ENCODE assay signal across 23 mouse cellular contexts in the genomic region with DNA sequence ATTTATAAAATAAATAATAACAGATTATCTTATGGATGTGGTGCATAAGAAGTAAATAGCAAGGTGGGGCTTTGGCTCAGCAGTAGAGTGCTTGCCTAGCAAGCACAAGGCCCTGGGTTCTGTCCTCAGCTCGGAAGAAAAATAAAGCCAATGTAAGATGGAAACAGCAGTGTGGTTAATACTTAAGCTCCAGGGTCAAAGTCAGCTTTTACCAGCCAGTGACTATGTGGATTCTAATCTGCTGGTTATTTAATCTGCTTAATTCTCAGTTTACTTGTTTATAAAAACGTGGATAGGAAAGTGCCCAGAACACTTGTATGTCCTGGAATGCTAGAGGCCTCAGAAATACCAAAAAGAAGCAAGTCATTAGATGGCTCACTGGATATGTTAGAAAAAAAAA. TPM values are rescaled to one million over a fixed set of nuclear protein-coding genes. Genes with fewer than 3 reads are reported as not detected.
DNase-seq lines count a peak whose midpoint lies in the region; ATAC-seq and TF ChIP-seq lines count a peak whose summit lies in the region.
"Had no signal": no experiment of that assay in that cellular context is flagged by ENCODE, and none has a peak within 500 bp of the region (broad histone marks: within the 10 kb centered on the region; RNA-seq: fewer than 3 reads in every experiment).

No protein-coding gene starts in this region.

- no peaks in the 10 kb centered on the region for H3K9me3 ChIP-seq in kidney, embryonic 14.5 days (ENCODE audit: control insufficient read depth, low read length)
- H3K9me3 ChIP-seq: embryonic facial prominence, embryonic 13.5 days; forebrain, embryonic 12.5 days; heart, embryonic 15.5 days had no signal

- no peak overlapping the region for H3K4me3 ChIP-seq in kidney, embryonic 14.5 days (ENCODE audit: low read length)
- H3K4me3 ChIP-seq in liver, adult 2 months (ENCODE audit: insufficient read depth, low read depth, low read length), result no peak overlapping the region
- H3K4me3 ChIP-seq: embryonic facial prominence, embryonic 13.5 days; forebrain, embryonic 12.5 days; heart, adult 2 months; heart, embryonic 15.5 days had no signal

- H3K4me2 ChIP-seq in kidney, embryonic 14.5 days (replicated peaks; ENCODE audit: low read depth, low read length), result no peak overlapping the region
- H3K4me2 ChIP-seq: embryonic facial prominence, embryonic 13.5 days; forebrain, embryonic 12.5 days; heart, embryonic 11.5 days; heart, embryonic 15.5 days had no signal

- 70% methylated on average over 2 of the region's 2 CpGs for WGBS in kidney, embryonic 14.5 days
- WGBS in liver, adult 2 months, result 12% methylated on average over 2 of the region's 2 CpGs

- DNase-seq in kidney, adult 11 months, result peak; percentile 37
- DNase-seq in liver, adult 2 months (ENCODE audit: extremely low read depth, low read depth, low spot score), result peak; percentile 77
- no peak for DNase-seq in liver
- peak; percentile 39 to 67 for DNase-seq in kidney, postnatal 36 days
- DNase-seq in gastrocnemius, postnatal 10 days, result no peak
- DNase-seq: adrenal gland, postnatal 10 days; cerebellum, adult 18-20 months; cerebellum, adult 9-11 months; cerebellum, postnatal 36 days; gastrocnemius, postnatal 14 days; heart, adult 2 months; heart, postnatal 14 days had no signal

- TF ChIP-seq POLR2A in liver, adult 2 months (IDR thresholded peaks at IDR 0.05; ENCODE audit: extremely low read depth, insufficient read depth, low read length), result no peak

- no peaks in the 10 kb centered on the region for H3K79me2 ChIP-seq in liver, adult 2 months (ENCODE audit: control insufficient read depth, insufficient read depth, low read length)

- no peaks in the 10 kb centered on the region for H3K27me3 ChIP-seq in kidney, embryonic 14.5 days (ENCODE audit: control insufficient read depth, insufficient read depth, low read length)
- H3K27me3 ChIP-seq in liver, adult 2 months (ENCODE audit: control insufficient read depth, insufficient read depth, low read length), result no peaks in the 10 kb centered on the region
- H3K27me3 ChIP-seq: embryonic facial prominence, embryonic 13.5 days; forebrain, embryonic 12.5 days; heart, embryonic 15.5 days had no signal

- ATAC-seq in kidney, embryonic 14.5 days (ENCODE audit: low FRiP score, low TSS enrichment), result no peak
- ATAC-seq in inflammation-experienced regulatory T-cells, adult 6 months, result no peak
- ATAC-seq: forebrain, embryonic 16.5 days had no signal

- H3K27ac ChIP-seq in kidney, embryonic 14.5 days (ENCODE audit: low read depth, low read length), result no peak overlapping the region
- no peak overlapping the region for H3K27ac ChIP-seq in liver, adult 2 months (replicated peaks; ENCODE audit: insufficient read depth, low read depth, low read length)
- H3K27ac ChIP-seq: embryonic facial prominence, embryonic 13.5 days; forebrain, embryonic 12.5 days; heart, adult 2 months; heart, embryonic 15.5 days had no signal

- TF ChIP-seq CTCF in liver, adult 2 months (IDR thresholded peaks at IDR 0.05; ENCODE audit: low read depth, low read length), result no peak

- no peaks in the 10 kb centered on the region for H3K36me3 ChIP-seq in kidney, embryonic 14.5 days (ENCODE audit: control insufficient read depth, insufficient read depth, low read length)
- H3K36me3 ChIP-seq in liver, adult 2 months (ENCODE audit: control insufficient read depth, insufficient read depth, low read length), result no peaks in the 10 kb centered on the region
- H3K36me3 ChIP-seq: embryonic facial prominence, embryonic 13.5 days; forebrain, embryonic 12.5 days; heart, embryonic 15.5 days had no signal

- H3K4me1 ChIP-seq in kidney, embryonic 14.5 days (ENCODE audit: control insufficient read depth, insufficient read depth, low read length), result no peaks in the 10 kb centered on the region
- H3K4me1 ChIP-seq in liver, adult 2 months (ENCODE audit: control insufficient read depth, insufficient read depth, low read length), result no peaks in the 10 kb centered on the region
- H3K4me1 ChIP-seq: embryonic facial prominence, embryonic 13.5 days; forebrain, embryonic 12.5 days; heart, embryonic 15.5 days had no signal

- no peak overlapping the region for H3K9ac ChIP-seq in kidney, embryonic 14.5 days (ENCODE audit: low read depth, low read length)
- no peak overlapping the region for H3K9ac ChIP-seq in liver, adult 2 months (ENCODE audit: low read depth, low read length)
- H3K9ac ChIP-seq: embryonic facial prominence, embryonic 13.5 days; forebrain, embryonic 12.5 days; heart, embryonic 15.5 days had no signal

RNA-seq across cellular contexts. Expression of a gene that starts 37.7 kb away (rescaled TPM):
- polyA plus RNA-seq in kidney, embryonic 14.5 days (2014; fragmentation: Nextera tagmentation; extraction: Ambion mirVana), result not detected in 2 replicates
- total RNA-seq in liver, adult 2 months (2014; rRNA removed), result under 0.01 TPM in 1 of 2 replicates, not detected in the other
- polyA plus RNA-seq in liver, adult 2 months (2012; rRNA removed), result not detected in 2 replicates
- not detected for polyA plus RNA-seq in inflammation-experienced regulatory T-cells, adult 6 months (2017; shearing (Covaris generic))
- not detected for total RNA-seq in gastrocnemius, postnatal 10 days (2021)
- total RNA-seq: adrenal gland, postnatal 10 days; gastrocnemius, postnatal 14 days; heart, adult 2 months; heart, postnatal 14 days; hematopoietic stem cell, adult 5-6 weeks; MEL had no signal
- polyA plus RNA-seq: C2C12; embryonic facial prominence, embryonic 13.5 days; forebrain, embryonic 16.5 days; frontal cortex, adult 2 months; heart, adult 2 months; heart, embryonic 11.5 days; heart, embryonic 15.5 days had no signal

Comparison
In these comparisons a context has a peak if more than half of its experiments do, and no peak if none do; other contexts are left out.
1. DNase-seq: peak in kidney, adult 11 months (single experiment), liver, adult 2 months (single experiment) and kidney, postnatal 36 days (2 of 2); none in liver (single experiment) and gastrocnemius, postnatal 10 days (single experiment).